Mouse (Mus musculus): ENCODE measurements around the gene Opa1. TPM values are rescaled to one million over a fixed set of nuclear protein-coding genes. Genes with fewer than 3 reads are reported as not detected.

The Opa1 gene
- total RNA-seq, 2 experiments from 2014 or later: 23.5 to 38.6 TPM

DNA sequence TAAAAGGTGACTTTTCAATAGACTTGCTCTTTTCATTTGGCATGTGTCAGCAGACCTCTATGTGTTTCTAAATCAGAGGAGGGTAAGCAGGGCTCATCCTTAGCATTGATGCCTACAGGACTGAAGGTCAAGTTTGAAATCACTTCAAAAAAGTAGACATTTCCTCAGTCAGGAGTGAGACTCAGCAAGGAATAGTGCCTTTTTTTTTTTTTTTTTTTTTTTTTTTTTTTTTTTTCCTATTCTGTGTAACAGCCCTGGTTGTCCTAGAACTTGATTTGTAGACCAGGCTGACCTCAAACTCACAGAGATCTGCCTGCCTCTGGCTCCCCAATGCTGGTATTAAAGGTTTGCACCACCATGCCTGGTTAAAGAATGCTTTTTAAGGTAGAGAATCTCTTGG is 67.1 kb downstream of the Opa1 start:
- no peak for ATAC-seq (replicated peaks; ENCODE audit: low FRiP score, poor library complexity, severe bottlenecking)

DNA sequence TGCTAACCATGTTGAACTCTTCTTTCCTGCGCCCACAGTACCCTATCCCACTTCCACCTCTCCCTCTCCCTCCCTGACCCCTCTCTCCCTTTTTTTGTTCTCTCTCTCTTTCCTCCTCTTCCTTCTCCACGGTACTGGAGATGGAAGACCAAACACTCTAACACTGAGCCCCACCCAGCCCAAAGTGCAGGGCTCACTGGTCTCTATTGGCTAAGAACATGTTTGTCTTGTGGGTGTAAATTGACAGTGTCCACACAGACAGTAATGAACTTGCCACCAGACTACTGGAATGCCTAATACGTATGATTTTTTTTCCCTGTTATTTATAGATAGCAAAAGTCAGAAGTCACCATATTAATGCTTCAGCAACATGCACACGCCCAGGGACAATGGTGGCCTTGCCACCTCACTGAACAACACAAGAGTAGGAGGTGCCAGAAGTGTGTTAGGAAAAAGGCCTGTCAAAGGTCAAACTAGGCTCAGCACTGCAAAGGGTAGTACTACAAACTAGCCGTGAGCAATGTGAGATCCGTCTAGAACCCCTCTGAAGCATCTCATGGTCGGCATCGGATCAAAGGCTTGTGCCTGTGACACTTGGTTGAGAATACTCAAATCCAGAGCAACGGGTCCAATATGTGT is 77.2 kb downstream of the Opa1 start:
- ATAC-seq (replicated peaks; ENCODE audit: low FRiP score, poor library complexity, severe bottlenecking): no peak

DNA sequence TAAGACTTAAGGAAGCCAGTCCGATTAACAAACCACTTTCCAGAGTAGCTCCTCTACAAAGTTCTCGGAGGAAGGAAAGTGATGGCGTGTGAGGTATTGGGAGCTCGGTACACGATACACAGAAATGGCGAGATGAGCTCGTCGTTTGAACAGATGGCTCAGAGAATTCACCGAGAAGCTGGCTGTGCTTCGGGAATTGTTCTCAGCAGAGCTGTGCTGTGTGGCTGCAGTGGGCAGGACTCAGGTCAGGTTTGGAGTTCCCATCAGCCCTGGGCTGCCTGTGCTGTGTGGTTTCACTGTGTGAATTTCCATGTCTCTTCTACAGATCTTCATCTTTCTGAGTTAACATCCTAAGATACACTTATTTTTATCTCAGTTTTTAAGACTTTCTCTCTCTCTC is 77.8 kb downstream of the Opa1 start:
- ATAC-seq (replicated peaks; ENCODE audit: low FRiP score, poor library complexity, severe bottlenecking): no peak

DNA sequence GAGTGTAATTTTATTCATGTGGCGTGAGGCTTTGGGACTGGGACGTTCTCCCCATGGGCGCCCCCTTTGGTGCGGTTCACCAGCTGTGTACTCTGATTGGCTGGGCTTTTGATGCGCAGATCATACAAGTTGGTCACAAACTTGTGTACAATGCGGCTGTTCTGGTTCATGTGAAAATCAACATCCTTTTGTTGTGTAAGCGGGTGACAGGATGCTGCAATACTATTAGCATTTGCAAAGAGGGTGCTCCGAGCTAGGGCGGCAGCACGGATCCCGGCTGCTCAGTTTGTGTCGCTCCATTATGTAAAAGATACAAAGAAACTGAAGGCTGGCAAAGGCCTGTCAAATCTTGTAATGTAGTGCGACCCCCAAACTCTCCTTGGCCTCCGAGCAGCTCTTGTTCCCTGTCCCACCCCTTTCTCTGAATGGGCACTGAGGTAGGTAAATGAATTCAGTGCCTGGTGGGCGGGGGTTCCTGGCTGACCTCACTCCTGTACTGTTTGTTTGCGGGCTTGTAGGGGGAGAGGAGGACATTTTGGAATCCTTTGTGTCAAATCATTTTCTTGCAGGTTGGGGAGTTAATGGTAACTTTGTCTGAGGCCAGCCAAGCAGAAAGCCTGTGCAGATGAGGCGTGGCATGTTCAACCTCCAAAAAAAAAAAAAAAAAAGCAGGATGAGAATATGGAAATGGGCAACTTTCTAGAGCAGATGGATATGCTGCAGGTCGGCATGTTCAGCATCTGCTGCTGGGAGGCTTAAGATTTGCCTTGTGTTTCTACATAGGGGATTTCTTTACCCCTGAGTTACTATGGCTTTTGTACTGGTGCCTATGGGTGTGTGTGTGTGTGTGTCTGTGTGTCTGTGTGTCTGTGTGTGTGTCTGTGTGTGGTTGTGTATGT is 78.8 kb downstream of the Opa1 start:
- ATAC-seq (replicated peaks; ENCODE audit: low FRiP score, poor library complexity, severe bottlenecking): no peak

DNA sequence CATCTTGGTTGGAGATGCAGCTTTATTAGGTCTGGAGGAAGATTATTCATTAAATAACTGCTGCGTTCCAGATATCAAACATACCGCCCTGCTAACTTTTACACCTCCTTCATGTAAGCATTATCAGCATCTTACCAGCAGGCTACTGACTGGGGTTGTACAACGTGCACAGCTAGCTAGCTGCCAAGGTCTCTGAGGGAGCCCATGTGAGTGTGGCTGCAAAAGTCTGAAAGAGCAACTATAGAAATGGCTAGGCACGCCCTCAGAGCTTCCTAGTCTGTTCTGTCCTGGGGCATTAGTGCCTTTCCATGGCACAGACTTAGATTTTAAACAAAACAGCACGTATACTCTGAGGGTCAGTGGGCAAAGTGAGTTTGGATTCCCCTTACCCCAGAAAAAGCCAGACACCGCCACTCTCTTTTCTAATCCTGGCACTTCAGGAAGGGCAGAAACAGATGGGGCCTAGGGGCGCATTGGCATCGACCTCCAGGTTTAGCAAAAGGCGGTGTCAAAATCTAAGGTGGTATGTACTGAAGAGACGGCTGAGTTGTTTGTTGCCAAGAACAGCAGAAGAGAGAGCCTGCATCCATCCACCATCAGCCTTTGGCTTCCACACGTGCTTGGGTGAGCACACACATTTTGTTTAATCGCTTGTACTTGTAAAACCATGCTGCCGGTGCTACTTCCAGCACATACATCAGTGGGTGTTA is 80.1 kb downstream of the Opa1 start:
- no peak for ATAC-seq (replicated peaks; ENCODE audit: low FRiP score, poor library complexity, severe bottlenecking)

DNA sequence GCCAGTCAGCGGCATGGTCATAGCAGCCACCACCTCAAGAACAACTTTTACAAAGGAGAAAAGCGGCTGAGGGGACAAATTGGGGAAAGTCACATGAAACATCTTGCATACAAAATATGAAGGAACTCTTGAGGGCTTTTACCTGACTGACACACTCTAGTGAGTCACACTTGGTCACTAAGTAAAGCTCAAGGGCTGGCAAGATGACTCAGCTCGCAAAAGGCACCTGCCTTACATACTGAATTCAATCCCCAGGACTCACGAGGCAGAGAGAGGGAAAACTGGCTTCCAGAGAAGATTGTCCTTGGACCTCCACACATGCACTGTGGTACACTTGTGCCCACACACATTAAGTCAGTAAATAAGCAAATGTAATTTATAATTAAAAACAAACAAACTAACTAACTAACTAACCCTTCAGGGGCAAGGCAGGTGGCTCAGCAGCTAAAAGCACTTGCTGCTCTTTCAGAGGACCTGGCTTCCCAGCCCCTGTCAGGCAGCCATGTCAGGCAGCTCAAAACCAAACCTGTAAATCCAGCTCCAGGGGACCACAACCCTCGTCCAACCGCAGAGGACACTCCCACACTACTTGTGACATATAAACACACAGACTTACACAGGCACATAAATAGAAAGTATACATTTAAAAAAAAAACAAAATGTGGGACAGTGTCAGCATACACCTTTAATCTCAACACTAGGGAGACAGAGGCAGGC is 84.1 kb downstream of the Opa1 start:
- no peak for ATAC-seq (replicated peaks; ENCODE audit: low FRiP score, poor library complexity, severe bottlenecking)

DNA sequence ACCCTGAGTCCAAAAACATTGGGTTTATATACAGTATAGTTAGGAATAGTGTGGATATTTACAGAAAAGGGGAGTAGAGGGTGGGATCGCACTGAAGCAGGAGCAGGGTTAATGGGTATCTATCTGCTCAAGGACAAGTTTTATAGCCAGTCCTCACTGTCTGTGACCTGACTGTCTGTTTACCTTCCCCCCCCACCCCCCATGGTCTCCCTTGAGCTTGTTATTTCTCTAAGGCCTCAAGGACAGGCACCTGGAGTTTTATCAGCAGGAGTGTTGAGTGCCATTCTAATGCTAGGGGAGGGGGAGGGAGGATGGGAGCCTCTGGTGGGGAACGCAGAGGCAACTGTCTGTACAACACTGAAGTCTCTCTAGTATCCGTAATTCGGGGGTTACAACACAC is 85.3 kb downstream of the Opa1 start:
- ATAC-seq (replicated peaks; ENCODE audit: low FRiP score, poor library complexity, severe bottlenecking): no peak

DNA sequence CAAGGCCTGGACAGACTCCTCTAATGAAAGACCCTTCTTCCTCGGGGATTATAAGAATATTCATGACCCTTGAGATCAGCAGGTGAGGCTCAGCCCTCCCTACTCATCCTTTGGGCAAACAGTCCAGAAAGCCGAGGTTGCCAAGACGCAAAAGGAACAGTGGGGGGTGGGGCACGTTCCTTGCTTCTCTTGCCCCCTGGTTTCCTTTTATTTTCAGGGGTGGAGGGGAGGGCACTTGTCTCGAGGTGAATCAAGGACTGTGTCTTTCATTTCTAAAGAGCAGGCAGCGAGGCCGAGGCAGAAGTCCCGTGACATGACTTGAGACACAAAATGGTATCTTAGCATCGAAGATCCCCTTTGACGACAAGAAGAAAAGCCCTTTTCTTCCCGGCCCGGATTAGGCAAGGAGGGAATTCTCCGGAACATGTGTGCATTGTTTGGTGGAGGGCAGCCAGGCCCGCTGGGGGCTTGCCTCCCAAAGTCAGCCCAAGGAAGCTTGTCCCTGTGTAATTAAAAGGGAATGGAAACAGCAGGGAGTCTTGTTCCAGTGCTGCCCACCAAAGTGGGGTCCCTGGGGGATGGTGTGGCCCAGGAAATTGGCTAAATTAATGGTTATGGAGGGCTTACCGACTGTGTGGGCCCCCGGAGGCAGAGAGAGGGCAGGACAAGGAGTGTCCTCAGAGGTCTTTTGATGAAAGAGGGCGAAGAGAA is 88.0 kb downstream of the Opa1 start:
- no peak for ATAC-seq (replicated peaks; ENCODE audit: low FRiP score, poor library complexity, severe bottlenecking)

DNA sequence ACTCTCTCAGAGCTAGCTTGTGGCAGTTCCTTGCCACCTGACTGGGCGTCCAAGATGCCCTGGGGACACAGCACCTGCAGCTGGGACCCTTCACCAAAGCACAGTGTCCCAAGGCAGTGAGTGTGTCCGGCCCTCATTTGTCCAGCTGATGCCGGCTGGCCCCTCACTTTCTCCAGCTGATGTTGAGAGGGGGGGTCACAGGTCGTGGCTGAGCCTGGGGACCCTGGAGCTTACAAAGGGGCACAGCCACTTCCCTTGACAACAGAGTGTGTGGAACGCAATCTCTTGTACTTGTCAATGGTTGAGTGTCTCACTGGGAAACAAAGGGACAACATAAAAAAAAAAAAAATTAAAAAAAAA is 88.5 kb downstream of the Opa1 start:
- ATAC-seq (replicated peaks; ENCODE audit: low FRiP score, poor library complexity, severe bottlenecking): no peak

DNA sequence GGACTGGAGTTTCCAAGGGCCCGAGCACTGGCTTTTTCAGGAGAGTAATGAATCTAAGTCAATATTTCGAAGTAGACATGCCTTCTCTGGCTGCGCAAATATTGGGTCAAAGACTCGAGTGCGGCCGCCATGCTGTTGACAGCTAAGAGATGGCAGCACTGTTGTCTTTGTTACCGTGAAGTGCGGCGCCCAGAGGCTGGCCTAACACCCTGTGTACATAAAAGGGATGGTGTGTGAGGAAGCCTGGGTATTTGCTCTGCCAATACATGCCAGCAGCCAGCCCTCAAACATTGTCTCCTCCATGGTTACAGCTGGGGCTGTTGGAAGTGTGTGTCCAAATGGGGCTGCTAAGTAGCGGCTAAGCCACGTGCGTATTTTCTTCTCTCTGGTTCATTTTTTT is 89.3 kb downstream of the Opa1 start:
- ATAC-seq (replicated peaks; ENCODE audit: low FRiP score, poor library complexity, severe bottlenecking): no peak

DNA sequence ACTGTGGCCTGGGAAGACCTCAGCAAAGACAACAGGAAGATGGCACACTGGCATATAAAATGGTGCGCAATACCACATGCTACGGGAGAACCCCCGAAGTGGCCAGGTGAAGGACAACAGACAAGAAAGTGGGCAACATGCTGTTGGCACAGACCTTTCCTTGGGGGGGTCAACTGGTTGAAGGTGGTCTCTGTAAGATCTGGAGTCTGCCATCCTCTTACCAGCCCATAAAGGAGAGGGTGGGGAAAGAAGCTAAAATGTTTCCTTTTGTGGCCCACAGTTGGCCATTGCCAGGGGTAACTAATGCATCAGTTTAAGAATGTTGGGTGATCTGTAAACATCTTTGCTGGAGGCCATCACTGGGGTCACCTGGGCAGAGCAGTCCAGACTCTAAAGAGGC is 91.7 kb downstream of the Opa1 start:
- ATAC-seq (replicated peaks; ENCODE audit: low FRiP score, poor library complexity, severe bottlenecking): no peak

DNA sequence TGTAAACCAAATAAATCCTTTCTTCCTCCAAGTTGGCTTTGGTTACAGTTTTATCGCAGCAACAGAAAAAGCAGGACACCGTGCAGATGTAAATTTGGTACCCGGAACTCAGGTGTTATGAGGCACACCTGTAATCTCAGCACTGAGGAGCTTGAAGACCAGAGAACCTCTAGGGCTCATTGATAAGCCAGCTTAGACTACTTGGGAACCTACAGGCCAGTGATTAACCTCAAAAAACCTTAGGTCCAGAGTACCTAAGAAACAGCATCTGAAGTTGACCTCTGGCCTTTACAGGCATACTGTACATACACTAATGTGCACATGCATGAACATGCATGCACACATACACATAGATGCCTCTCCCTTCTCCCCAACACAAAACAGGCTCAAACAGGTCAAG is 94.1 kb downstream of the Opa1 start:
- no peak for ATAC-seq (replicated peaks; ENCODE audit: low FRiP score, poor library complexity, severe bottlenecking)

DNA sequence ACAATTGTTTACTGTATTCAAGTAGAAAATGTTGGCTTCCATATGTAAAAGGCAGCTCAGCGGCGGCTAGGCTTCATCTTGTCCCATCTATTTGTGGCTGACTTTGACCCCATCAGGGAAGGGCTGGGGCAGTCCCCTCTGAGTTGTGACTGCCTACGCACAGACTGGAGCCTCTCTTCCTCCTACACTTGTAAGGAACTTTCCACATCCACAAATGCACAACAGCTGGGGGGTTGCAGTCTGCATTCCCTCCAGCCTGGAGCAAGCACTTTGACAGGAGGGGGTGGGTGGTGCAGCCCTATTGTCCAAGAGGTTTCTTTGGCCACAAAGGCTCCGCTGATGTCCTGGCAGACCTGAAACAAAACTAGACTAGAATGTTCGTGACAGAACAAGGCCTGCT is 100.5 kb downstream of the Opa1 start:
- ATAC-seq (replicated peaks; ENCODE audit: low FRiP score, poor library complexity, severe bottlenecking): no peak

DNA sequence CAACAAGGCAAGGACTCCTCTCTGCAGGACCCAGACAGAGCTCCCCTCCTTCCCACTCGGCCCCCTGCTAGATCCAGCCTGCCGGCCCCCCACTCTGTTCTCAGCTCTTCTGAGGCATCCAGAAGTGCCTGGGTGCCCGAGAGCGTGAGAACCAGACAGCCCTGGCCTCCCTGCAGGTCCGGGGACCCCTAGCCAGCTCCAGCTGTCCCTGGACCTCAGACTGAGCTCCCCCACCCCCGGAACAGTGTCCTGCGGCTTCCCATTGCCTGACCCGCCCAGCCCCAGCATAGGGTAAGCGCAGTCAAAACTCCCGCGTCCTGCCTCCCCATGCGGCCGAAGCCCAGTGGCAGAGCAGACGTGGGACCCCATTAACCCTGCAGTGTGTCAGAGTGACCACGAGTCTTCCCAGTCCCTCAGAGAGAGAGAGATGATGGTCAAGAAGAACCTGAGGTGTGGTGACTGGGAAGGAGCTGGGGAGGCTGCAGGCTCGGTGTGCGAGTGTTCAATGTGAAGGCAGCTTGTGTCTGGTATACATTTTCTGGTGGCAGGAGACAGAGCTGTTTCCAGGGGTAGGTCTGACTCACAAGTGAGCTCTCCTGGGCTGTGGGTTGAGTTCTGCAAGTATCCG is 101.5 kb downstream of the Opa1 start:
- no peak for ATAC-seq (replicated peaks; ENCODE audit: low FRiP score, poor library complexity, severe bottlenecking)

DNA sequence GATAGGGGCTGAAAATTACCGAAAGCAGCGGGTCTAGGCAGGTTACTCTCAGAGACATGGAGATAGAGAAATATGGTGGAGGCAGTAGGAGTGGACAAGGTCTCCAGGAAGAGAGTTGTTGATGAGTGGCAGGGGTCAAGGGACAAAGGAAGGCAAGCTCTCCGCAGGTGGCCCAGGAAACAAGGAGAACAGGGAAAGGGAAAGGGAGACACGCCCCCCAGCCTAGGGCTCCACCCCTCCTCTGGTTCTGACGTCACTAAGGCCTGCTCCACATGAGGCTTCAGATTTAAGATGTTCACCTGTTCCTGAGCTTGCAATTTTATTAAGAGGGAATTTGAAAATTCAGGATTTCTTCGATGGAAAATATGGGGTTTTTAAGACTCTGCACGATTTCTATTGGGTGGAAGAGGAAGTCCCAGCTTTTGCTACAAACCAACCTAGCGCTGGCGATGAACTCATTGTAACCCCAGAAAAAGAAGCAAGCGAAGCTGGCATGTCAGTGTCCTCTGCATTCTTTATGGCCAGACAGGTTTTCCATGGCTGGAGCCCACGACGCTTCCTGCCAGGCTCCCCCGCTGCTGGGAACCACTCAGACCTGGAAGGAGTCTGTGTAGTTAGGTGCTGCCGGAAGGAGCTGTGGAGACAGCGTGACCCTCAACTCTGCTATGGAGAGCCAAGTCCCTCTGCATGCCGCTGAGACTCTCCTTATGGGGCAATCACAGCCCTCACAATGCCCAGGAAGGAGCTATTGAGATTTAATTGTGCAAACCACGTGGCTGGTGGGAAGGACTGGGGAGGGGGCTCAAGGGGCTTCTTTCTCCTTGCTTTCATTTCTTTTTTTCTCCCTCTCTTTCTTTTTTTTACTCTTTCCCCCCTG is 103.7 kb downstream of the Opa1 start:
- ATAC-seq (replicated peaks; ENCODE audit: low FRiP score, poor library complexity, severe bottlenecking): no peak

DNA sequence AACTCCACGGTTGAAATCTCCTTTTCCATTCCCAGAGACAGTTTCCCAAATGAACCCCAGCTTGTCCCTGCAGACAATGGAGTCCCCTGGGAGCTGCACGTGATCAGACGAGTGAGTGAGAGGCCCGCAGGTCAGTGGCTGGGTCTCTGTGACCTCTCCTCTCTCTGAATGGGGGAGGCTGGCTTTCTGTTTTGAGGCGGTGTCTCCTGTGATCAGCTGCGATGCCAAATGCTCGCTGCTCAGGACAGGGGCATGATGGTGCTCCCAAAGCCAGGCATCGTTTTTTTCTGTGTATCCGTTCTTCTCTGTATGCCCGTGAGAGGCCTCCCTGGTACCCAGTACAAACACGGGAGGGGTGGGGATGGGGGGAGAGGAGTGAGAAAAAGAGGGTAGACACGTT is 104.4 kb downstream of the Opa1 start:
- ATAC-seq (replicated peaks; ENCODE audit: low FRiP score, poor library complexity, severe bottlenecking): no peak

DNA sequence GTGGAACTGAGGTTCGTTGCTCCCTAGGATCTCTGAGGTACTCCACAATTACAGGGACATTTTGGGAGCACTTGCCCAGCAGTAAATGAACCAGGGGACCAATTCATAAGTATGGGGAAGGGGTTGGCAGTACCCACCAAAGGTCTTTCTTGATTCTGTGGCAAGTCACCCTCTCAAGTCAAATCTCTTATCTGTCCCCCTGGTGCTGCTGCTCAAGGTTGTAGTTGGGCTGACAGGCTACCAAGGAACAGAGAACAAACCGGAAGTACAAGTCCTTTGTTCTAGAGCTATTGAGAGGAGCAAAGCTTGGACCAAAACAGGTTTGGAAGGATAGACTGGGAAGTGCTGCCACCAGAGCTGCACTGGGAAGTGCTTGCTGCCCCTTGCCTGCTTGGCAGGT is 105.0 kb downstream of the Opa1 start:
- ATAC-seq (replicated peaks; ENCODE audit: low FRiP score, poor library complexity, severe bottlenecking): no peak

DNA sequence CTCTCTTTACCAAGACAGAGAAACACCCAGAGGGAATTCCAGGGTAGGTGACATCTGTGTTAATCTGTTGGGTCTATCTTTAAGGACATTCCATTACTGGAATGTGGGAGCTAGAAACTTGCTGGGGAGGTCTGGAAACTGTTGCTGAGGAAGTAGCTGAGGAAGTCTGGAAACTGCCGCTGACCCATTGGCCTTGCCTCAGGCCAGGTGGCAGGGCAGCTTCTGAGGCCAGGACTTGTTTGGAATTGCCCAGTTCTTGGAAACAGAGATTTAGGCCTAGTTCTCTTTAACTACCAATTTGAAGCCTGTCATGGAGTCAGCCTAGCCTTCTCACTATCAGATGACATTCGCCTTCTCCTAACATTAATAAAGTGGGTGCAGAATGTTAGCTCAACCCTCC is 105.5 kb downstream of the Opa1 start:
- no peak for ATAC-seq (replicated peaks; ENCODE audit: low FRiP score, poor library complexity, severe bottlenecking)
